Mouse (Mus musculus) kidney, postnatal 4 days (tissue): Measurements from ENCODE around the gene Hist2h2aa2.
"Not testable (repeated sequence)": the region's sequence is repeated elsewhere in the genome, so short reads cannot be mapped to it uniquely, and the experiment has no call there.

Experiments
- DNase-seq, 2 experiments: peaks; one replicate each; pipeline ENCODE4 v3.0.0; 2021; ENCODE audit warnings: mixed read lengths in 2 of 2

Gene Hist2h2aa2

GRCm38 (mm10) chr3:96239949-96240798, at the start of gene Hist2h2aa2:
Gene Hist2h2aa2, minus strand, starts transcription at chr3:96240276.
- DNase-seq = peak; percentile 94 to 97

- no peak for DNase-seq
Measured at GRCm38 (mm10) chr3:96289201-96289600, 49.1 kb upstream of the Hist2h2aa2 start.

GRCm38 (mm10) chr3:96287334-96287733, 47.3 kb upstream of the Hist2h2aa2 start:
- DNase-seq = not testable (repeated sequence)

- peak; percentile 59 to 64 for DNase-seq
Measured at GRCm38 (mm10) chr3:96284457-96284856, 44.4 kb upstream of the Hist2h2aa2 start.

- no peak for DNase-seq
Measured at GRCm38 (mm10) chr3:96280660-96281059, 40.6 kb upstream of the Hist2h2aa2 start.

- peak; percentile 95 to 96 for DNase-seq
Measured at GRCm38 (mm10) chr3:96277800-96278624, 37.9 kb upstream of the Hist2h2aa2 start.

- peak; percentile 73 to 84 for DNase-seq
Measured at GRCm38 (mm10) chr3:96277428-96277799, 37.3 kb upstream of the Hist2h2aa2 start.

GRCm38 (mm10) chr3:96273591-96274465, 33.8 kb upstream of the Hist2h2aa2 start:
- peak in 1 of 2 experiments; percentile 30 for DNase-seq

- peak; percentile 84 to 93 for DNase-seq
Measured at GRCm38 (mm10) chr3:96269511-96270474, 29.7 kb upstream of the Hist2h2aa2 start, which contains the start of gene Hist2h2bb. Gene Hist2h2bb, plus strand, starts transcription at chr3:96269752.

- DNase-seq = peak in 1 of 2 experiments; percentile 55
Measured at GRCm38 (mm10) chr3:96268776-96269378, 28.8 kb upstream of the Hist2h2aa2 start.

- DNase-seq = peak; percentile 82 to 88
Measured at GRCm38 (mm10) chr3:96268051-96268775, 28.1 kb upstream of the Hist2h2aa2 start, which contains the start of gene Hist2h3b. Gene Hist2h3b, plus strand, starts transcription at chr3:96268654.

GRCm38 (mm10) chr3:96267541-96267940, 27.5 kb upstream of the Hist2h2aa2 start:
- no peak for DNase-seq

- no peak for DNase-seq
Measured at GRCm38 (mm10) chr3:96266132-96266710, 26.1 kb upstream of the Hist2h2aa2 start.

GRCm38 (mm10) chr3:96264404-96264949, 24.4 kb upstream of the Hist2h2aa2 start:
- no peak for DNase-seq

GRCm38 (mm10) chr3:96263558-96264403, 23.7 kb upstream of the Hist2h2aa2 start:
- peak; percentile 64 to 79 for DNase-seq

- DNase-seq = peak; percentile 93 to 95
Measured at GRCm38 (mm10) chr3:96262979-96263550, 23.0 kb upstream of the Hist2h2aa2 start, which contains the start of gene Hist2h4. Gene Hist2h4, minus strand, starts transcription at chr3:96263311.

GRCm38 (mm10) chr3:96262216-96262875, 22.3 kb upstream of the Hist2h2aa2 start:
- DNase-seq = peak; percentile 74 to 83
